Mouse (Mus musculus) midbrain, postnatal 0 days (tissue): Measurements from ENCODE around the gene Mab21l1. TPM values are rescaled to one million over a fixed set of nuclear protein-coding genes. Genes with fewer than 3 reads are reported as not detected.

ENCODE experiments used
- ATAC-seq: fragments of 200-750 bp; cut with Nextera tagmentation; 2 replicates; pipeline ENCODE4 v1.8.0; 2017; ENCODE audit warnings: moderate number of reproducible peaks, mild to moderate bottlenecking, moderate TSS enrichment, moderate library complexity; ENCODE audit not compliant: low FRiP score
- DNase-seq: peaks from one replicate; pipeline ENCODE4 v3.0.0-alpha.2; 2015; ENCODE audit warnings: low spot score
- H3K27ac ChIP-seq: fragments of 300-500 bp; sonication (generic); 2 replicates; pipeline ENCODE4 v1.5.1; 2014; ENCODE audit warnings: low read depth, mild to moderate bottlenecking, low read length, mixed read lengths
- H3K27me3 ChIP-seq: fragments of 300-500 bp; sonication (generic); 2 replicates; pipeline ENCODE4 v1.6.1; 2014; ENCODE audit warnings: low read length, control low read depth, mixed read lengths; ENCODE audit not compliant: insufficient read depth
- H3K36me3 ChIP-seq: fragments of 300-500 bp; sonication (generic); 2 replicates; pipeline ENCODE4 v1.6.1; 2014; ENCODE audit warnings: low read length, control low read depth, mixed read lengths; ENCODE audit not compliant: insufficient read depth
- H3K4me1 ChIP-seq: fragments of 300-500 bp; sonication (generic); 2 replicates; pipeline ENCODE4 v1.6.1; 2014; ENCODE audit warnings: mild to moderate bottlenecking, control low read depth, antibody characterized with exemption, low read length, mixed read lengths; ENCODE audit not compliant: insufficient read depth
- H3K4me2 ChIP-seq: fragments of 300-500 bp; sonication (generic); 2 replicates; pipeline ENCODE4 v1.6.1; 2014; ENCODE audit warnings: low read depth, mild to moderate bottlenecking, low read length, mixed read lengths; ENCODE audit not compliant: poor library complexity, severe bottlenecking
- H3K4me3 ChIP-seq: fragments of 300-500 bp; sonication (generic); 2 replicates; pipeline ENCODE4 v1.5.1; 2014; ENCODE audit warnings: low read depth, mild to moderate bottlenecking, low read length, moderate library complexity
- H3K9ac ChIP-seq: fragments of 300-500 bp; sonication (generic); replicated peaks from 2 replicates; pipeline ENCODE4 v1.6.1; 2014; ENCODE audit warnings: mild to moderate bottlenecking, low read length, moderate library complexity, mixed read lengths; ENCODE audit not compliant: poor library complexity, severe bottlenecking
- H3K9me3 ChIP-seq: fragments of 300-500 bp; sonication (generic); 2 replicates; pipeline ENCODE4 v1.6.1; 2016; ENCODE audit warnings: low read length, control low read depth
- CTCF ChIP-seq: IDR thresholded peaks from 2 replicates; pipeline ENCODE4 v1.5.1; 2016; ENCODE audit warnings: antibody characterized with exemption, mild to moderate bottlenecking
- WGBS: fragments of 180-500 bp; shearing (Covaris S2); extraction: QIAGEN DNeasy Blood & Tissue Kit; methylation state at CpG from one replicate; pipeline ENCODE4 v1.1.7; 2014; 5-methylcytosine and 5-hydroxymethylcytosine counted together
- polyA plus RNA-seq: library from polyadenylated mRNA; unstranded; fragments of >200 nt; fragmentation: Nextera tagmentation; extraction: Ambion mirVana; gene quantifications from 2 replicates; pipeline ENCODE4 v1.2.1, GENCODE M21; 2015
- total RNA-seq: library from RNA; depleted of rRNA; stranded (reverse); fragments of >200 nt; gene quantifications from 2 replicates; pipeline ENCODE4 v1.2.3, GENCODE M21; 2014

The Mab21l1 gene
- total and polyA plus RNA-seq, 2 experiments from 2014 or later = 131 to 151 TPM

DNA sequence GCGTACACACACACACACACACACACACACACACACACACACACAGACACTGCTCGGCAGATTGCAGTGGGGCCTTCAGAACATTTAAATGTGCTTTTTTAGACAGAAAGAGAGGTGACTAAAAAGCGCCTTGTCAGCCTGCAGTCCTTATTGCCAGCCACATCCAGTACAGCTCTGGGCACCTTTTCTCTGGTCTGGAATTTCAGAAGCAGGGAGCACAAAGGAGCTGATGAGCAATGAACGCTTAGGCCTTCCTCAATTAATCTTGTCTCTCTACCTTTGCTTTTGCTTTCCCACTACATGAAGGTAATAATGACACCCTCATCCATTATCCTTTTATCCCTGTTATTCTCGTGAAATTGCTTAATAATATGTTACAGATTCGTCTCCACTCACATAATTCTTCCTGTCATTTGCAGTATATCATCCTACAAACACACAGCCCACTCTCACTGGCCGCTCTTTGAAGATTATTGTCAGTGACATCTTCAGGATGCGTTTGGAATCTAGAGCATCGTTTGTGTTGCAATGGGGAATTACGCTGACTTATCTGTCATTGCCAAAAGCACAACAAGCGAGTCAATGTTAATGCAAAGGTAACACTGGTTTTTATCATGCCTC is 31.8 kb upstream of the Mab21l1 start:
- Histone ChIP-seq H3K36me3 (no peaks in the 10 kb centered on the region), H3K9me3 (no peaks in the 10 kb centered on the region), H3K4me1 (peaks cover 2% of the 10 kb centered on the region), H3K27ac (peak overlapping the region; percentile 53), H3K4me3 (no peak overlapping the region), H3K9ac (no peak overlapping the region), H3K4me2 (no peak overlapping the region), H3K27me3 (no peaks in the 10 kb centered on the region)
- ATAC-seq (no peak), DNase-seq (peak; percentile 61)
- TF ChIP-seq CTCF = no peak
- WGBS = 26% methylated on average over 11 of the region's 11 CpGs

GRCm38 (mm10) chr3:55751363-55751762 is 30.9 kb upstream of the Mab21l1 start:
- no peak for ATAC-seq
- H3K4me2 ChIP-seq = no peak overlapping the region
- H3K36me3 ChIP-seq = no peaks in the 10 kb centered on the region

DNA sequence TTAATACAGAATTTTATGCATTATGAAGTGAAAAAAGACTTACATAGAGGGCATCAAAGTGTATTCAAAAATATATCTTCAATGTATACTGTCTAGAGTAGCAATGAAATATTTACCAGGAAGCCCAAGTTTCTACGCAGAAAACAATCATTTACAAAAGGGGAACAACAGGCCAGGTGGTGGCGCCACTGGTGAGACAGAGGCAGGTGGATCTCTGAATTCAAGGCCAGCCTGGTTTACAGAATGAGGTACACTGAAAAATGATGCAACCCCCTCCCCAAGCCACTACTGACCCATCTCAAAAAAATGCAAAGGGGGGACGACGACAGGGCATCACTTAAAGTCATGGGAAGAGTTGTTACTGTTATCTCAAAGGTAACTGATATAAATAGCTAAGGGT is 29.8 kb upstream of the Mab21l1 start:
- no peak overlapping the region for H3K4me2 ChIP-seq
- no peaks in the 10 kb centered on the region for H3K36me3 ChIP-seq
- H3K4me3 ChIP-seq = no peak overlapping the region
- H3K4me1 ChIP-seq = peaks cover 16% of the 10 kb centered on the region
- TF ChIP-seq CTCF = peak; percentile 42
- H3K9ac ChIP-seq = no peak overlapping the region
- ATAC-seq = no peak
- no peak overlapping the region for H3K27ac ChIP-seq
- no peaks in the 10 kb centered on the region for H3K9me3 ChIP-seq
- H3K27me3 ChIP-seq = no peaks in the 10 kb centered on the region
- 81% methylated on average over 4 of the region's 4 CpGs for WGBS
- no peak for DNase-seq

More at GRCm38 (mm10) chr3:55751363-55751762, 30.9 kb upstream of the Mab21l1 start:
- Histone ChIP-seq H3K27me3 (no peaks in the 10 kb centered on the region), H3K4me1 (peaks cover 9% of the 10 kb centered on the region), H3K4me3 (no peak overlapping the region), H3K27ac (peak overlapping the region; percentile 53; the same call in 1 of the 2 replicates), H3K9me3 (no peaks in the 10 kb centered on the region), H3K9ac (no peak overlapping the region)
- no peak for TF ChIP-seq CTCF
- peak; percentile 80 for DNase-seq
- 26% methylated on average over 5 of the region's 5 CpGs for WGBS

DNA sequence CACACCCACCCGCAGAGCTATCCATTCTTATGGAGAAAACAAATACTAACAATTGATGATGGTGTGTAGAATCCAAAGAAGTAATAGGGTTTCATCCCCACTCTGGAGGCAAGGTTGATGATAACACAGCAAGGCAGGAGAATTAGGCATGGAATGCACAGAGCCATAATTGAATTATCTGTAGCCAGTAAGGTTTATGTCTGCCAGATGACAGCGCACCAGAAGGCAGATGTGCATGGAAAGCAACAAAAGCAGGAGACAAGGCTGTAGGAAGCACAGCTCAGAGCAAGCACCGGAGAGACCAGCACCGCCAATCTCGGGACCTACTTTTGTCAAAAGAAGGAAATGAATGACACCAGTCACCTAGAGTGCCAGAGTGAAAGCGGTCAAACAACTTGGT is 28.4 kb upstream of the Mab21l1 start:
- H3K9me3 ChIP-seq = no peaks in the 10 kb centered on the region
- H3K27me3 ChIP-seq = no peaks in the 10 kb centered on the region
- ATAC-seq = no peak
- WGBS = 57% methylated on average over 6 of the region's 6 CpGs
- H3K36me3 ChIP-seq = no peaks in the 10 kb centered on the region
- DNase-seq = no peak
- H3K4me2 ChIP-seq = no peak overlapping the region
- TF ChIP-seq CTCF = no peak
- no peak overlapping the region for H3K4me3 ChIP-seq
- peaks cover 16% of the 10 kb centered on the region for H3K4me1 ChIP-seq
- no peak overlapping the region for H3K9ac ChIP-seq
- peak overlapping the region; percentile 1; the same call in 1 of the 2 replicates for H3K27ac ChIP-seq

- H3K4me3 ChIP-seq = no peak overlapping the region
- WGBS = 25% methylated on average over 6 of the region's 6 CpGs
- no peaks in the 10 kb centered on the region for H3K27me3 ChIP-seq
- no peaks in the 10 kb centered on the region for H3K36me3 ChIP-seq
- H3K9me3 ChIP-seq = no peaks in the 10 kb centered on the region
- H3K27ac ChIP-seq = peak overlapping the region; percentile 76
- ATAC-seq (no peak), DNase-seq (no peak)
- H3K9ac ChIP-seq = no peak overlapping the region
- H3K4me1 ChIP-seq = peaks cover 16% of the 10 kb centered on the region
- H3K4me2 ChIP-seq = no peak overlapping the region
- no peak for TF ChIP-seq CTCF
Observed at GRCm38 (mm10) chr3:55754981-55755608, 27.2 kb upstream of the Mab21l1 start.
